Mouse (Mus musculus) liver, embryonic 14.5 days (tissue): Measurements from ENCODE around the gene Bnc1.

Source experiments
- CTCF ChIP-seq: IDR thresholded peaks from 2 replicates; pipeline ENCODE4 v1.5.1; 2016; ENCODE audit warnings: antibody characterized with exemption, low read depth, control low read depth
- EP300 ChIP-seq: IDR thresholded peaks from 2 replicates; pipeline ENCODE4 v1.6.1; 2016; ENCODE audit warnings: antibody characterized with exemption, low read depth

GRCm38 (mm10) chr7:82033347-82033746 lies 41.3 kb upstream of the Bnc1 start:
- TF ChIP-seq CTCF (no peak), EP300 (no peak)
